Mouse (Mus musculus): Measurements from ENCODE around the gene Dcst1. TPM values are rescaled to one million over a fixed set of nuclear protein-coding genes. Genes with fewer than 3 reads are reported as not detected.

Gene Dcst1
- polyA plus RNA-seq, 1 experiment: not detected

DNA sequence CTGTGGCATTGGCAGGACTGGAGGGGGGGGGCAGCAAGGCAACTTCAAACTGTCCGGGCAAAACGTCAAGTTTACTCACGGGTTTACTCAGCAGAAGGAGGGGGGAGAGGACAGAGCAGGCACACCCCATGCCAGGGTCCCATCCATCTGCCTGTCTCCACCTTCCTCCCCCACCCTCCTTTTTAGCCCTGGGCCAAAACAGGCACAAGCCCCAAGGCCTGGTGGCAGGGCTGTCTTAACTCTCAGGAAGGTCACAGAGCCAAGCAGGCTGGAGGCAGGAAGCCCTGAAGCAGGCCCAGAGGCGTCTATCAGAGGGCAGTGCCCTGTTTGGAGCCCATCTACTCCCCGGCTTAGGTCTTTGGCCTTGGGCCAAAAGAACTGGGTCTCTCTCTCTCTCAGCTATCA is 25.1 kb upstream of the Dcst1 start:
- Histone ChIP-seq H3K27me3 (replicated peaks) (peaks cover 2% of the 10 kb centered on the region), H3K4me3 (replicated peaks) (peak overlapping the region; percentile 69), H3K36me3 (replicated peaks; ENCODE audit: low read length) (peaks cover 46% of the 10 kb centered on the region), H3K9me3 (no peaks in the 10 kb centered on the region), H3K4me1 (peaks cover 74% of the 10 kb centered on the region)
- TF ChIP-seq FLI1 (IDR thresholded peaks at IDR 0.05; ENCODE audit: low read length) (no peak), GATA1 (IDR thresholded peaks at IDR 0.05; ENCODE audit: borderline replicate concordance, low read length) (no peak)

DNA sequence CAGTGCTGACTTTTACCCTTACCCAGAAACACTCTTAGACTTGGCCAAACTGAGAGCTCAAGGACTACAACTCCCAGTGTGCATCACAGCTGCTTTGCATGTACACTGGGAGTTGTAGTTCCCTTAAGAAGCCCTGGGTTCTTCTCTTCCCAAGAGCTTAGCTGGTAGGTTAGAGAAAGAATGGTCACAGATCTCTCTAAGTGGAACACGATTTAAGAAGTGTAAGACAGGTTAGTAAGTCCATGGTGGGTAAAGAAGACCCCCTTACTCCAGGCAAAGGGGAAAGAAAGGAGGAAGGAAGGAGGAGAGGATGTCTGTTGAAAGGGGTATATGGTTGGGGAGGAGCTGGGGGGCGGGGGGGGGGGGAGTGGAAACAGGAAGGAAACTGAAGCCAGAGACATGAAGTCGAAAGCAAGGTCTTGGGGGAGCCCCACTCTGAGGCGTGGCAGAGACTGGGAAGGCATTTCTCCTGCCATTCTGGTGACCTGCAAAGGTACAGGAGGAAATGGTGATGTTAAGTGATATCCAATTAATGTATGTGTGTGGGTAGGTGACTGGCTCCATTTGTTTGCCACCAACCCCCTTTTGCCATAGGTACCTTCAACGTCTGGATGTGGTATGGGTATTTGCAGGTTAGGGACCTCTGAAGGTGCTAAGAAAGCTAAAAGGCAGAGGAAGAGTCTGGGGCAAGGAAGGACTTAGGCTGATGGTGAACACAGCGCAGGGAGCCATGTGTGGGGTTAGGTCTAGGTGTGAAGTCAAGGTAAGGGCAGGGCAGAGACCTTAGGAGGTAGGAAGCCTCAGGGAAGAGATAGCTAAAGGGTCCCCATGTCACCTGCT is 24.1 kb upstream of the Dcst1 start:
- H3K4me1 ChIP-seq: peaks cover 82% of the 10 kb centered on the region
- peaks cover 3% of the 10 kb centered on the region for H3K27me3 ChIP-seq (replicated peaks)
- TF ChIP-seq FLI1 (IDR thresholded peaks at IDR 0.05; ENCODE audit: low read length): no peak
- no peaks in the 10 kb centered on the region for H3K9me3 ChIP-seq
- H3K4me3 ChIP-seq (replicated peaks): peak overlapping the region; percentile 75
- peaks cover 53% of the 10 kb centered on the region for H3K36me3 ChIP-seq (replicated peaks; ENCODE audit: low read length)

DNA sequence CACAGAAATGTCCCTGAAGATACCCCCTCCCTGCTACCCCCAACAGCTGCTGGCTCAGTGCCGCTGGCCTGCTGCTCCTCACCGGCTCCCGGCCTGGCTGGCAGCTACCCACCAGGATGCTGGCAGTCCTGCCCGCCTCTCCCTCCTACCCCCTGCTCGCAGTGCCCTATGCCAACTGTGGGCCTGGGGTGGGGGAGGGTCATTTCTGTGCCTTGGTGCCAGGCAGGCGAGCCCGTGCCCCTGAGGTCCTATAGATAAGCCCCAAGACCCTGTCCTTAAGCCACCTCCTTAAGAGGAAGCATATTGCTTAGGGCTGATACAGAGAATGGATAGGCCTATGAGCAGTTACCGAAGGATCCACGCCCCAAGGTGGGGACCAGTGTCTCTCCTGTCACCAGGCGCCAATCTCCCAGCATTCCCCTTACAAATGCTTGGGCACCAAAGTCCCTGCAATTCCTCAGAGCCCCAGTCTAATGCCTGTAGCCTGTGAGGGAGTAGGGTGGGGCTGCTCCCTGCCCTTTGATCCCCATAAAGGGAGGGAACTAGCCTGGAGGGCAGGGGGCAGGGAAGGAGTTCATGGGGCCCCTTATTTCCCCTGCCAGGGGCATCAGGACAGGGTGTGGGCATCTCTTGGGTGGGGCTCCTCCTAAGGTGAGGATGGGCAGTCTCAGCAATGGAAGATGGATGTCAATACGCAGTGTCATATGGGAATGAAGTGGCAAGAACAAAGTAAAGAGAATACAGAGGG is 23.3 kb upstream of the Dcst1 start:
- Histone ChIP-seq H3K27me3 (replicated peaks) (peaks cover 5% of the 10 kb centered on the region), H3K9me3 (no peaks in the 10 kb centered on the region), H3K4me3 (replicated peaks) (peak overlapping the region; percentile 77), H3K36me3 (replicated peaks; ENCODE audit: low read length) (peaks cover 61% of the 10 kb centered on the region), H3K4me1 (peaks cover 90% of the 10 kb centered on the region)
- TF ChIP-seq GATA1 (IDR thresholded peaks at IDR 0.05; ENCODE audit: borderline replicate concordance, low read length): no peak
- no peak for TF ChIP-seq FLI1 (IDR thresholded peaks at IDR 0.05; ENCODE audit: low read length)

- peak overlapping the region; percentile 71 for H3K4me3 ChIP-seq (replicated peaks)
- TF ChIP-seq FLI1 (IDR thresholded peaks at IDR 0.05; ENCODE audit: low read length) (no peak), GATA1 (IDR thresholded peaks at IDR 0.05; ENCODE audit: borderline replicate concordance, low read length) (no peak)
- no peaks in the 10 kb centered on the region for H3K9me3 ChIP-seq
- H3K4me1 ChIP-seq: peaks cover 91% of the 10 kb centered on the region
- peaks cover 68% of the 10 kb centered on the region for H3K36me3 ChIP-seq (replicated peaks; ENCODE audit: low read length)
- H3K27me3 ChIP-seq (replicated peaks): peaks cover 5% of the 10 kb centered on the region
Measured at GRCm38 (mm10) chr3:89387632-89388031, 22.6 kb upstream of the Dcst1 start.

GRCm38 (mm10) chr3:89386438-89387420 is 21.7 kb upstream of the Dcst1 start:
- Histone ChIP-seq H3K36me3 (replicated peaks; ENCODE audit: low read length) (peaks cover 77% of the 10 kb centered on the region), H3K4me1 (peaks cover 91% of the 10 kb centered on the region), H3K27me3 (replicated peaks) (peaks cover 5% of the 10 kb centered on the region), H3K4me3 (replicated peaks) (peak overlapping the region; percentile 46), H3K9me3 (no peaks in the 10 kb centered on the region)
- TF ChIP-seq FLI1 (IDR thresholded peaks at IDR 0.05; ENCODE audit: low read length): no peak
- no peak for TF ChIP-seq GATA1 (IDR thresholded peaks at IDR 0.05; ENCODE audit: borderline replicate concordance, low read length)

DNA sequence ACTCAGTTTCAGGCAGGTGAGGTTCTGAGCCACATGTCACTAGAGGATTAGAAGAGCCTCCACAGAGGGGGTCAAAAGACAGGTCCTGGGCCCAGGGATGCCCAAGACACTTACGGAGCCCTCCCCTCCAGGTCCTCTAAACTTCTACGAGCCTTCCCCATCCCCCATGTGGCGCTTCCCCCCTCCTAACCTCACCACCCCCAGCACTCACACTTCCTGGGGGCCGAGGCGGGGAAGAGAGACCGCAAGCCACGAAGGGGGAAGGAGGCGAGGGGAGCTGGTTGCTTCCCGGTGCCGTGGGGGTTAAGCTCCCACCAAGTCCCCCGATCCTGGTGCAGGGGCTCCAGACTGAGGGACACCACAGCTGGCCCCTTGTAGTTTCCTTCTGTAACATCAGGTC is 20.4 kb upstream of the Dcst1 start:
- H3K9me3 ChIP-seq: no peaks in the 10 kb centered on the region
- TF ChIP-seq FLI1 (IDR thresholded peaks at IDR 0.05; ENCODE audit: low read length): no peak
- no peak for TF ChIP-seq GATA1 (IDR thresholded peaks at IDR 0.05; ENCODE audit: borderline replicate concordance, low read length)
- peaks cover 78% of the 10 kb centered on the region for H3K4me1 ChIP-seq
- peak overlapping the region; percentile 82 for H3K4me3 ChIP-seq (replicated peaks)
- H3K36me3 ChIP-seq (replicated peaks; ENCODE audit: low read length): peaks cover 89% of the 10 kb centered on the region
- peaks cover 5% of the 10 kb centered on the region for H3K27me3 ChIP-seq (replicated peaks)

DNA sequence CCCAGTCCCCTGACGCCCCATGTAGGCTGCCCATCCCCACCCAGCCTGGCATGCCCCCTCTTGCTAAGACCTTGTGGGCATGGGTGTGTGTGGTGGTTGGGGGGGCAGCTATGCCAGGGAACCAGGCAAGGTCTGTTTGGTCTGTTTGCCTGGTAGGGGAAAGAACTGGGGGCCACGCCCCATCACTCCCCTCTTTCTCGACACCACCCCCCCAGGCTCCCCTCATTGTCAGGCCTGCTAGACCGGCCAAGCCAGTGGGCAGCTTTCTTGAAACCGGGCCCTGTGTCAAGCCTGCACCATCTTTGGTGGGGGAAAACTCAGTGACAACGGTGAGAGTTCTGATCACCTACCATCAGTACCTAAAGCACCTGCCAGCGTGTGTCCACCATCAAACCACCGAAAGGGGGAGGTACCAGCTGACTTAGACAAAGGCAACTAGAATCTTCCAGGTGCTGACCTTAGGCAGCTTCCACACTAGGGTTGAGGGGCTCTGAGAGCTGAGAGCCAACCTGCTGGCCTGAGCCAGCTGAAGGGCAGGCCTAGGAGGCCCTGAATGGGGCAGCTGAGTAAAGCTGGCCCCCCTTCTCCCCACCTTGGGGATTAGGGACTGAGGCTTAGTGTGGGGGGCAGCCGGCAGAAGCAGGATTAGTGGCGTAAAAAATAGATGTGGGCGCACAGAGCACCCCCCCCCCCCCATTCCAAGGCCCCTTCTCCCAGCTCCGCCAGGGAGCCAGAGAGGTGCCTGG is 19.5 kb upstream of the Dcst1 start:
- Histone ChIP-seq H3K4me1 (peaks cover 70% of the 10 kb centered on the region), H3K4me3 (replicated peaks) (peak overlapping the region; percentile 28), H3K36me3 (replicated peaks; ENCODE audit: low read length) (peaks cover 90% of the 10 kb centered on the region), H3K9me3 (no peaks in the 10 kb centered on the region), H3K27me3 (replicated peaks) (peaks cover 5% of the 10 kb centered on the region)
- TF ChIP-seq GATA1 (IDR thresholded peaks at IDR 0.05; ENCODE audit: borderline replicate concordance, low read length): no peak
- TF ChIP-seq FLI1 (IDR thresholded peaks at IDR 0.05; ENCODE audit: low read length): no peak

DNA sequence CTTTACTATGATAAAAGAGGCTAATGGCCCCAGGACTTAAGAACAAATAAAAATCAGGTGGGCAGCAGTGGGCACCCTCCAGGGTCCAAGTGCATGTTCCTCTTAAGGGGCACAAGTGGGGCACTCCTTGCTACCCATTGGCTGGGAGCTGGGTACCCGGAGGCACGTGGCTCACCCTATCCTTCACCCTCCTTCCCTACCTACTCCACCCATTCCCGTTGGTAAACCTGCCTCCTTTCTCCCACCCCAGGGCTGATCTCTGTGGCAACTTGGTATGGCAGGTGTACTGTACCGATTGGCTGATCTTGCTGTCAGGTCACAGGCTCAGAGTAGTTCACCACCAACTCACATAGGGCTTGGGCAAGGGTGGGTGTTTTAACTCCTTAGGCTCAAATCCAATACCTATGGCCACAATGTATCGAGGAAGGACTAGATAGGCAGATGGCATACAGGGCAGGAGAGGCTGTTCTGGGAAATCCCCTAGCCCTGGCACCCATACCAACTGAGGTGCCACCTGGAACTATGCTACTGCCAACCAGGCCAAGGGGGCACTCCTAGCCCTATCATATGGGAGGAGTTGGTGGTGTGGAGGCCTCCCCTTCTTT is 18.7 kb upstream of the Dcst1 start:
- H3K36me3 ChIP-seq (replicated peaks; ENCODE audit: low read length): peaks cover 94% of the 10 kb centered on the region
- H3K27me3 ChIP-seq (replicated peaks): peaks cover 8% of the 10 kb centered on the region
- H3K4me3 ChIP-seq (replicated peaks): no peak overlapping the region
- TF ChIP-seq GATA1 (IDR thresholded peaks at IDR 0.05; ENCODE audit: borderline replicate concordance, low read length): no peak
- no peak for TF ChIP-seq FLI1 (IDR thresholded peaks at IDR 0.05; ENCODE audit: low read length)
- H3K4me1 ChIP-seq: peaks cover 67% of the 10 kb centered on the region
- no peaks in the 10 kb centered on the region for H3K9me3 ChIP-seq
